Mouse (Mus musculus) spleen, embryonic (tissue): Measurements from ENCODE around the gene Fbxo6.

Experiments
- CTCF ChIA-PET: fragments of 350-600 bp; sonication (Branson Sonifier 250); formaldehyde crosslinking; loops from one replicate; lab custom pipeline; 2022; lab: Charles Lee

The Fbxo6 gene

GRCm38 (mm10) chr4:148130133-148130532 lies 21.8 kb downstream of the Fbxo6 start, which contains the start of gene Mad2l2:
Mad2l2 (plus strand) TSS chr4:148130384.
- CTCF ChIA-PET, result no interaction called here

DNA sequence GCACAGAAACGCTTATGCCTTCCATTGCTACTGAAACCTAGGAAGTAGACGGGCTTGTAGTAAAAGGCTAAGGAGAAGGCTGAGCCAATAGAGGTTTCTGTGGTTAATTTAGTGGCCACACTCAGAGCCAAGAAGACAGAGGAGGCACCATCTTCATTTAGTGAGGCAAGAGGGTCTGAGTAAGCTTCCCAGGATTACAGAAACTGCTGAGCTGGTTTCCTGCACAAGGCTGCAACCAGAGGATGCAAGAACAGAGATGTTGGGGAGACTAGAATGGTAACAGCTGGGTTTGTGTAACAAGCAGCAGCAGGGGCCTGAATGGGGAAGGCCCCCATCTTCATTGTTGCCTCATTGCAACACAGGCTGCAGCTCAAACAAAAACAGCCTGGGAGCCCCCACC lies 23.3 kb downstream of the Fbxo6 start:
- CTCF ChIA-PET, result no interaction called here

DNA sequence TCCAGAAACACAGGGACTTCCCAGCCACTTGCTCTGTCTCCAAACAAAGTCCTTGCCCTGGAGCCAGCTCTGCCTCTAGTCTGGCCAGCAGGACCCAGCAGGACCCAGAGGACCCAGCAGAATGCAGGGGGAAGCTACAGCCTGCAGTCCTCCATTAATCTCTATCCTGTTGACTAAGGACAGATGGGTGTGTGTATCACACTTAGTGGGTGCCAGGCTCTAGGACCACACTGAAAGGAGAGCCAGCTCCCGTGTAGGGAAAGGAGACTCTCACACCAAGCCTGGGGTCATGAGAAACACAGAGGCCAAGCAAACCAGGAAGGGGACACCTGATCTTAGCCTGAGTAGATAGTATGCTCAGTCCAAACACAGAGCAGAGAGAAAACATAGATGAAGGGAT lies 23.7 kb downstream of the Fbxo6 start:
- CTCF ChIA-PET, result no interaction called here

DNA sequence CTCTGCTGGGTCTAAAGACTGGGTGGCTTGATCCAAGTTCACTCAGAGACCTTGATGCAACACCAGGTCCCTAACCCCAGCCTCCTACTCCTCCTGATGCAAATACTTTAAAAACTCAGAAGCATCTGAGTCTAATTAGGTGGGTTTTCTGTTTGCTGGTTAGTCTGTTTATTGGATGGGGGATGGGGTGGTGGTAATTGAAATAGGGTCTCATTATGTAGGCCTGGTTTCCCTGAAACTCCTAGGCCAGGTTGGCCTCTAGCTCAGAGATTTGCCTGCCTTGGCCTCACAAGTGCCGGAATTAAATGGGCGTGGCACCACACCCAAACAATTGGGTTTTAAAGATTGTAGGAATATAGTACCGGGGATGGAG lies 29.3 kb downstream of the Fbxo6 start:
- CTCF ChIA-PET, result no interaction called here

- CTCF ChIA-PET, result interaction anchor here (0.6 kb wide), 1 partner anchor 726 kb away, joined by 4 read pairs; no protein-coding TSS in a partner anchor
Measured at GRCm38 (mm10) chr4:148121982-148122693, 29.8 kb downstream of the Fbxo6 start.

DNA sequence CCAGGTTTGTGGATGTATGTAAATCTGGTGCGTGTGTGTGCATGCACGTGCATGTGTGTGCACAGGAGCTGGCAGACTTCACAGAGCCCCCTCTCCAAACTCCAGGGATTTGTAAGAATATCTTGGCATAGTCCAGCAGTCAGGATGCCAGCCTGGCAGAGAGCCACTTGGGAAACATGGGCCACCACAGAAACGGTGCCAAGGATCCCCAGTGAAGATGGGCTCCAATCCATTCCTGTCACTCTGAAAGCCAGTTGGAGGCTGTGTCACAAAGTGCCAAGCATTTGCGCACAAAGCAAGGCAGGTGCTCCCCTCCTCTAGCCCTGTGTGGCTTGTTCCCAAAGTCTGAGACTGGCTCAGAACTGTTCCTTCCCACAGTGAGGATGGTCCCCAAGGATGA lies 30.6 kb downstream of the Fbxo6 start:
- CTCF ChIA-PET, result no interaction called here

GRCm38 (mm10) chr4:148120555-148120954 lies 31.4 kb downstream of the Fbxo6 start:
- CTCF ChIA-PET, result interaction anchor here (0.7 kb wide), 1 partner anchor 27 kb away, joined by 3 read pairs; no protein-coding TSS in a partner anchor

DNA sequence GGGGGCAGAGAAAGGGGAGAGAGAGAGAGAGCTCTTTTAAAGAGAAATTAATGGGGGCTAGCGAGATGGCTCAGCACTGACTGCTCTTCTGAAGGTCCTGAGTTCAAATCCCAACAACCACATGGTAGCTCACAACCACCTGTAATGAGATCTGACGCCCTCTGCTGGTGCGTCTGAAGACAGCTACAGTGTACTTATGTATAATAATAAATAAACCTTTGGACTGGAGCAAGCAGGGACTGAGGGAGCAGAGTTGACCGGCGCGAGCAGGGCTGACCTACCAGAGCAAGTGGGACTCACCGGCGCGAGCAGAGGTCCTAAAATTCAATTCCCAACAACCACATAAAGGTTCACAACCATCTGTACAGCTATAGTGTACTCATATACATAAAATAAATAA lies 32.4 kb downstream of the Fbxo6 start:
- CTCF ChIA-PET, result interaction anchor here (1.6 kb wide), 1 partner anchor 44 kb away, joined by 4 read pairs; no protein-coding TSS in a partner anchor

DNA sequence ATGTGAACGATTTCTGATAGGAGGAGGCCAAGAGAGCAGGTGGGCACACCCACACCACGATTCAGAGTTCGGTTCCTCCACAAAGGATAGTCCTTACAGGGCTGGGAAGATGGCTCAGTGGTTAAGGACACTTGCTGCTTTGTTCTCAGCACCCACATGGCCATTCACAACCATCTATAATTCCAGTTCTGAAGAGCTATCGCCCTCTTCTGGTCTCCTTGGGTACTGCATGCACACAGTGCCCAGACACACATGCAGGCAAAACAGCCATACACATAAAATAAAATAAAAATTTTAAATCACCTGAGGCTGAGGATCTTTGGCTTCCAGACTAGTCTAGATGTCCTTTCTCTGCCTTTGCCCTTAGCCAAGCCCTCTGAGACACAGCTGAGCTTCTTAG lies 34.5 kb downstream of the Fbxo6 start:
- CTCF ChIA-PET, result interaction anchor here (0.8 kb wide), 1 partner anchor 46 kb away, joined by 3 read pairs; no protein-coding TSS in a partner anchor

- CTCF ChIA-PET, result interaction anchor here (0.9 kb wide), 1 partner anchor 32 kb away, joined by 4 read pairs; no protein-coding TSS in a partner anchor
Measured at GRCm38 (mm10) chr4:148116657-148117056, 35.3 kb downstream of the Fbxo6 start.

DNA sequence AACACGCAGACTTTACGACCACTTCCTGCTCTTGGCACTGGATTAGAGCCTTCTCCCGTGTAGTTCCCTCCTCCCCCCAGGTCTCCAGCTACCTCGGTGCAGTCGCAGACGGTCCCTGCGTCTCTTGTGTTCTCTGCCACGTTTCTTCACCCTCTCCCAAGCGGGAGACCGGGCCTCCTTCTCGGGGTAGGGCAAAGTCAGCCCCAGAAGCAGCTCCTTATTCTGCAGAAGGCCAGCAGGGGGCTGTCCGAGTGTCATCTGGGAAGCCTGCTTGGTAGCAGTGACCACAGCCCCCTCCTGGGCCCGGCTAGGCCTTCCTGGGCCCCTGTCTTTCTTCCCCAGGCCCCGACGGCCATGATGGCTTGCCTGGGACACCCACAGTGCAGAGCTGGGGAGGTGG lies 36.5 kb downstream of the Fbxo6 start:
- CTCF ChIA-PET, result interaction anchor here (0.7 to 1.7 kb wide), 6 partner anchors 25 to 58 kb away, joined by 3 to 19 read pairs (median 6); no protein-coding TSS in a partner anchor

GRCm38 (mm10) chr4:148114758-148115391 lies 37.1 kb downstream of the Fbxo6 start:
- CTCF ChIA-PET, result interaction anchor here (0.7 to 1.7 kb wide), 6 partner anchors 26 to 58 kb away, joined by 3 to 19 read pairs (median 6); no protein-coding TSS in a partner anchor

- CTCF ChIA-PET, result interaction anchor here (1.0 kb wide), 1 partner anchor 48 kb away, joined by 3 read pairs; the partner anchor contains the start of genes Fbxo2 and Fbxo44
Measured at GRCm38 (mm10) chr4:148112519-148112918, 39.4 kb downstream of the Fbxo6 start.

GRCm38 (mm10) chr4:148109215-148109614 lies 42.7 kb downstream of the Fbxo6 start:
- CTCF ChIA-PET, result interaction anchor here (0.6 to 1.1 kb wide), 2 partner anchors 58 to 61 kb away, joined by 3 to 6 read pairs; no protein-coding TSS in a partner anchor

GRCm38 (mm10) chr4:148108565-148109100 lies 43.3 kb downstream of the Fbxo6 start:
- CTCF ChIA-PET, result interaction anchor here (1.1 kb wide), 1 partner anchor 58 kb away, joined by 6 read pairs; no protein-coding TSS in a partner anchor

DNA sequence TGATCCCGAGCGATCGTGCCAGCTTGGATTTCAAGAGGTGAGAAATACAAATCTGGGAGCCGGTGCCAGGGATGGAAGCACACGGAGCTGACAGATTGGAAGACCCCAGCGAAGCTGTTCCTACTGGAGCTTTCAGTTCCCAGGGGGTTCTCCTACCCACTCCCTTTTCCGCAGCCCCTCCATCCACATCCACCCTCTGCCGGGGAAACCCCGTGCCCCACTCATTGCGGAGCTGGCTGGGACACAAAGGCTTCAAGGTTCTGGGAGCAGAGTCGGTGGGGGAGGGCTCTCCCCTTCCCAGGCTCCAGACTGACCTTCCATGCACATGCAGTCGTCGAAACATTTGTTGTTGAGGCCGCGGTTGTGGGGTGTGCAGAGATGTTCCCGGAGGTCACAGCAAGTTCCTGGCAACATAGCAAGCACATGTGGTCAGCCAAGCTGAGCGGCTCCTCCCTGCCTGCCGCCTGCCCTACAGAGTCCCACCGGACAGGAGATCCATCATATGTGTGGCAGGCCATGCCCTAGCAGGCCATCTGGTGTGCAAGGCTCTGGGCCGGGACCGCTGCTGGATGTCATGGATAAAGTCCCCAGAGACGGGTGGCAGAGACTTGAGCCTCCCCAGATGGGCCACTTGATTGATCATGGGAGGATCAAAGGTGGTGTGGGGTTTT lies 44.2 kb downstream of the Fbxo6 start:
- CTCF ChIA-PET, result no interaction called here

DNA sequence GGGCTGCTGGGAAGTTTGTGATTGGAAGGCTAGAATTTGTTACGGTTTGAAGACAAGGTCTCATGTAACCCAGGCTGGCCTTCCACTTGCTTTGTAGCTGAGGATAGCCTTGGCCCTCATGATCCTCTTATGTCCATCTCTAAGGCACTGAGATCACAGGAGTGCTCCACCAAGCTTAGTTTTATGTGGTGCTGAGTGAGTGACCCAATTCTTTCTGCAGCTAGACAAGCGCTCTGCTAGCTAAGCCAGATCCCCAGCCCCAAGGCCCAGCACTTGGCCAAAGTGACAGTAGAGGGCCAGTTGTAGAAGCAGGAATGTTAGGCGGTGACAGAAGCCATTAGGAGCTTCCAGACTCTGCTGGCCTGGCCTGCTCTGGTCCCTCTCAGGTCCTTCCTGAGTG lies 47.8 kb downstream of the Fbxo6 start:
- CTCF ChIA-PET, result no interaction called here

DNA sequence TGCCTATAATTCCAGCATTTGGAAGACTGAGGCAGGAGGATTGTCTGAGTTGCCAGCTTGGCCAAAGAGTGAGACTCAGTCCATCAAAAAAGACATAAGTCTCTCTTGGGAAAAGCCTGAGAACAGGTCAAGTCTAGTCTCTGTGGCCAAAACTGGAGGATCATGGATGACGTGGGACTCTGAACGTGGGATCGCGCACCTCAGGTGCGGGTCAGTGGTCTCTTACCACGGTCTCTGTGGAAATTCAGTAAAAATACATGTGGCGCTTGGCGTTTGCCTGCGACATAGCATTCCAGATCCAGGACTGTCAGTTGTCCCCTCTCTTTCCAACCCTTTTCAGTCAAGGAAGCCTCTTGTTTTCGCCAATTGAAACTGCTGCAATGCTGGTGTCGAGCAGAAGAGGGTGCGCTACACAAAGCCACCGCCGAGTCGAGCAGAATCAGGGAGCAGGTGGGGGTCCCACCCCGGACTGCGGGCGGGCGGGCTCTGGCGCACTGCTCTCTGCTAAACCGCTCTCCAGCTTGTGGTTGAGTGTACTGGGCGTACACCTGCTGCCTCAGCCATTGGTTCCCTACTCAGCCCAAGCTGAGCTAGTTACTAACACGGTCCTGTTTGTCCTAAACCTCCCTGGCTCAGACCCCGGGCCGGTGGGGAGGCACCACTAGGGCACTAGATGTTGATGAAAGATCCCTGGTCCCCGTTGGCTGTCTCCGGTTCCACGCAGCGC lies 50.0 kb downstream of the Fbxo6 start:
- CTCF ChIA-PET, result no interaction called here

GRCm38 (mm10) chr4:148098666-148099065 lies 53.3 kb downstream of the Fbxo6 start:
- CTCF ChIA-PET, result no interaction called here

- CTCF ChIA-PET, result no interaction called here
Measured at GRCm38 (mm10) chr4:148097936-148098335, 54.0 kb downstream of the Fbxo6 start.
